Mouse (Mus musculus): ENCODE data around the gene Tspan4. TPM values are rescaled to one million over a fixed set of nuclear protein-coding genes. Genes with fewer than 3 reads are reported as not detected.

The Tspan4 gene
- polyA plus RNA-seq, 1 experiment from 2014 or later: 107 TPM

- peaks cover 43% of the 10 kb centered on the region; the same call in 1 of the 2 replicates for H3K4me1 ChIP-seq (ENCODE audit: insufficient read depth, low read depth, low read length)
Observed at GRCm38 (mm10) chr7:141467230-141468030, 7.6 kb upstream of the Tspan4 start, which contains the start of gene Cd151. Gene Cd151 (plus strand): TSS chr7:141467392.

GRCm38 (mm10) chr7:141468164-141468521, 6.9 kb upstream of the Tspan4 start:
- TF ChIP-seq CTCF (IDR thresholded peaks at IDR 0.05) (no peak), EP300 (IDR thresholded peaks at IDR 0.05) (no peak)
- Histone ChIP-seq H3K4me2 (replicated peaks; ENCODE audit: low read depth, low read length) (peak overlapping the region; percentile 65), H3K27ac (ENCODE audit: low read length) (peak overlapping the region; percentile 95), H3K4me3 (ENCODE audit: low read depth, low read length) (peak overlapping the region; percentile 74), H3K9me3 (ENCODE audit: low read length) (no peaks in the 10 kb centered on the region), H3K9ac (replicated peaks; ENCODE audit: low read depth) (peak overlapping the region; percentile 83), H3K27me3 (replicated peaks; ENCODE audit: insufficient read depth, low read length) (no peaks in the 10 kb centered on the region; the same call in 1 of the 2 replicates), H3K4me1 (ENCODE audit: insufficient read depth, low read depth, low read length) (peaks cover 43% of the 10 kb centered on the region; the same call in 1 of the 2 replicates), H3K36me3 (ENCODE audit: insufficient read depth, low read length) (peaks cover 15% of the 10 kb centered on the region)
- DNase-seq (ENCODE audit: low spot score) (peak; percentile 75), ATAC-seq (peak; percentile 24)
- WGBS: 6% methylated on average over 5 of the region's 5 CpGs

More at GRCm38 (mm10) chr7:141467230-141468030, 7.6 kb upstream of the Tspan4 start, which contains the start of gene Cd151:
- 2% methylated on average over 50 of the region's 52 CpGs for WGBS
- DNase-seq (ENCODE audit: low spot score) (peak; percentile 95), ATAC-seq (peak; percentile 82)
- peak within 1 kb of the TSS; percentile 74 for H3K4me3 ChIP-seq (ENCODE audit: low read depth, low read length)
- H3K4me2 ChIP-seq (replicated peaks; ENCODE audit: low read depth, low read length): peak within 1 kb of the TSS; percentile 65
- no peaks in the 10 kb centered on the region for H3K9me3 ChIP-seq (ENCODE audit: low read length)
- no peaks in the 10 kb centered on the region; the same call in 1 of the 2 replicates for H3K27me3 ChIP-seq (replicated peaks; ENCODE audit: insufficient read depth, low read length)
- no peak for TF ChIP-seq CTCF (IDR thresholded peaks at IDR 0.05)
- TF ChIP-seq EP300 (IDR thresholded peaks at IDR 0.05): no peak
- H3K27ac ChIP-seq (ENCODE audit: low read length): peak within 1 kb of the TSS; percentile 95
- H3K9ac ChIP-seq (replicated peaks; ENCODE audit: low read depth): peak within 1 kb of the TSS; percentile 83
- H3K36me3 ChIP-seq (ENCODE audit: insufficient read depth, low read length): peaks cover 15% of the 10 kb centered on the region

GRCm38 (mm10) chr7:141468522-141469211, 6.4 kb upstream of the Tspan4 start:
- TF ChIP-seq CTCF (IDR thresholded peaks at IDR 0.05) (peak; percentile 68), EP300 (IDR thresholded peaks at IDR 0.05) (peak; percentile 26; the same call in 1 of the 2 replicates)
- Histone ChIP-seq H3K4me3 (ENCODE audit: low read depth, low read length) (peak overlapping the region; percentile 74), H3K4me1 (ENCODE audit: insufficient read depth, low read depth, low read length) (peaks cover 39% of the 10 kb centered on the region; the same call in 1 of the 2 replicates), H3K27ac (ENCODE audit: low read length) (peak overlapping the region; percentile 95), H3K9ac (replicated peaks; ENCODE audit: low read depth) (peak overlapping the region; percentile 83; the same call in 1 of the 2 replicates), H3K9me3 (ENCODE audit: low read length) (no peaks in the 10 kb centered on the region), H3K36me3 (ENCODE audit: insufficient read depth, low read length) (peaks cover 15% of the 10 kb centered on the region), H3K27me3 (replicated peaks; ENCODE audit: insufficient read depth, low read length) (no peaks in the 10 kb centered on the region; the same call in 1 of the 2 replicates), H3K4me2 (replicated peaks; ENCODE audit: low read depth, low read length) (peak overlapping the region; percentile 65)
- WGBS: 3% methylated on average over 8 of the region's 8 CpGs
- peak; percentile 93 for DNase-seq (ENCODE audit: low spot score)
- ATAC-seq: peak; percentile 75

GRCm38 (mm10) chr7:141469352-141469751, 5.7 kb upstream of the Tspan4 start:
- no peak overlapping the region for H3K9ac ChIP-seq (replicated peaks; ENCODE audit: low read depth)
- WGBS: 72% methylated on average over 6 of the region's 6 CpGs
- peaks cover 15% of the 10 kb centered on the region for H3K36me3 ChIP-seq (ENCODE audit: insufficient read depth, low read length)
- ATAC-seq (no peak), DNase-seq (ENCODE audit: low spot score) (no peak)
- peak overlapping the region; percentile 65 for H3K4me2 ChIP-seq (replicated peaks; ENCODE audit: low read depth, low read length)
- H3K27me3 ChIP-seq (replicated peaks; ENCODE audit: insufficient read depth, low read length): no peaks in the 10 kb centered on the region; the same call in 1 of the 2 replicates
- H3K27ac ChIP-seq (ENCODE audit: low read length): peak overlapping the region; percentile 95
- no peak overlapping the region for H3K4me3 ChIP-seq (ENCODE audit: low read depth, low read length)
- H3K4me1 ChIP-seq (ENCODE audit: insufficient read depth, low read depth, low read length): peaks cover 40% of the 10 kb centered on the region
- no peak for TF ChIP-seq EP300 (IDR thresholded peaks at IDR 0.05)
- TF ChIP-seq CTCF (IDR thresholded peaks at IDR 0.05): no peak
- no peaks in the 10 kb centered on the region for H3K9me3 ChIP-seq (ENCODE audit: low read length)

- ATAC-seq: no peak
- H3K9me3 ChIP-seq (ENCODE audit: low read length): no peaks in the 10 kb centered on the region
- peaks cover 34% of the 10 kb centered on the region for H3K4me1 ChIP-seq (ENCODE audit: insufficient read depth, low read depth, low read length)
- peak; percentile 4 for DNase-seq (ENCODE audit: low spot score)
- H3K36me3 ChIP-seq (ENCODE audit: insufficient read depth, low read length): peaks cover 15% of the 10 kb centered on the region
- WGBS: 92% methylated on average over 18 of the region's 18 CpGs
- H3K4me3 ChIP-seq (ENCODE audit: low read depth, low read length): no peak overlapping the region
- H3K4me2 ChIP-seq (replicated peaks; ENCODE audit: low read depth, low read length): no peak overlapping the region
- no peak overlapping the region for H3K27ac ChIP-seq (ENCODE audit: low read length)
- no peak for TF ChIP-seq EP300 (IDR thresholded peaks at IDR 0.05)
- TF ChIP-seq CTCF (IDR thresholded peaks at IDR 0.05): no peak
- H3K9ac ChIP-seq (replicated peaks; ENCODE audit: low read depth): no peak overlapping the region
- H3K27me3 ChIP-seq (replicated peaks; ENCODE audit: insufficient read depth, low read length): no peaks in the 10 kb centered on the region
Observed at GRCm38 (mm10) chr7:141469901-141470636, 5.0 kb upstream of the Tspan4 start.

Data from lung, postnatal 0 days (tissue).